Mouse (Mus musculus) bone marrow, adult 2 months (tissue): ENCODE data around the gene Ubtf.

Experiments used
- CTCF ChIP-seq: fragments of 200-500 bp; IDR thresholded peaks from 2 replicates; pipeline ENCODE4 v1.5.1; 2011; ENCODE audit warnings: low read length, control low read depth; ENCODE audit not compliant: control insufficient read depth, insufficient read depth
- POLR2A ChIP-seq: fragments of 200-500 bp; IDR thresholded peaks from 2 replicates; pipeline ENCODE4 v1.6.1; 2011; ENCODE audit warnings: low read depth, mild to moderate bottlenecking, control low read depth, low read length, borderline replicate concordance; ENCODE audit not compliant: control insufficient read depth

DNA sequence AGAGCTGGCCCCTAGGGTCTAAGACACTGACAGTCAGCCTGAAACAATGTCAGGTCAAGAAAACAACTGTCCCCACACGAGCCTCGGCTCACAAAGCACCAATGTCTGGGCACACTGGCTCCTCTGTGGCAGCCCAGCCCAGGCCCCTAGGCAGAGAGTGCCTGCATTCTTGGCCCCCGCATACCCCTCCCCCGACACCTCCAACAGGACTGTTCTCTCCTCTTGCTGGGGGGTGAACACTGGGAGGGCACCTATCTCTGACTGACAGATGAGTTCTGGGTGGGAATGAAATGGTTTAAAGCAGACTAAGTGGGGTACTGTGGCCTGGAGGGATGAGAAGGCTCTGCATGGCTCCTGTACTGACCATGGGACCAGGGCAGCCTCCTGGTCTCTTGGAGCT lies 46.2 kb upstream of the Ubtf start:
- TF ChIP-seq POLR2A = no peak
- no peak for TF ChIP-seq CTCF
